Comparison of ENCODE assay signal across 13 mouse cellular contexts in the genomic region with DNA sequence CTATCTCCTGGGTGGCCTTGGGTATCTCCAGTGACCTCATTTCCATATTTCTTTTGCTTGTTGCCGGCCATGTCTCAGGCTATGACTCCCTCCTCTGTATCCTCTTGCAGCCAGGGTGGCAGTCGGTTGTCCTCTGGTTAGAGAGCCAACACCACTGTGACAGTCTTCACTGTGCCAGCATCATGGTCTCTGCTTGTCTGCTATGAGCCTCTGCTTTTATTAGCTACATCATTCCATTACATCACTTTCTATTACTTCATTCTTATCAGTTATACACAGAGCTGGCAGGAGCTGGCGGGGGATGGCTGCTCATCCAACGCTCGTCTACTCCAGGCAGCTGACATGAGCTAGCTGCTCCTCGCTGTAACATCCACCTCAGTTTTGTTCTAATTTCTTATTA. TPM values are rescaled to one million over a fixed set of nuclear protein-coding genes. Genes with fewer than 3 reads are reported as not detected.
DNase-seq lines count a peak whose midpoint lies in the region; ATAC-seq lines count a peak whose summit lies in the region.
"Had no signal": no experiment of that assay in that cellular context is flagged by ENCODE, and none has a peak within 500 bp of the region (broad histone marks: within the 10 kb centered on the region; RNA-seq: fewer than 3 reads in every experiment).

No protein-coding gene starts in this region.

- WGBS in heart, embryonic 16.5 days: 16% methylated on average over 6 of the region's 6 CpGs
- WGBS in forebrain, embryonic 14.5 days: 85% methylated on average over 6 of the region's 6 CpGs
- 87% methylated on average over 6 of the region's 6 CpGs for WGBS in embryonic facial prominence, embryonic 10.5 days

- no peaks in the 10 kb centered on the region for H3K36me3 ChIP-seq in heart, embryonic 16.5 days (ENCODE audit: control insufficient read depth, insufficient read depth)
- H3K36me3 ChIP-seq in forebrain, embryonic 14.5 days (ENCODE audit: control insufficient read depth, insufficient read depth, low read length): no peaks in the 10 kb centered on the region
- no peaks in the 10 kb centered on the region for H3K36me3 ChIP-seq in embryonic facial prominence, embryonic 10.5 days (replicated peaks)

- H3K9ac ChIP-seq in heart, embryonic 16.5 days (ENCODE audit: low read length): peak overlapping the region; percentile 53
- H3K9ac ChIP-seq in forebrain, embryonic 14.5 days (ENCODE audit: low read length): no peak overlapping the region

- peaks cover 26% of the 10 kb centered on the region for H3K4me1 ChIP-seq in heart, embryonic 16.5 days (ENCODE audit: control insufficient read depth, insufficient read depth, low read length)
- no peaks in the 10 kb centered on the region for H3K4me1 ChIP-seq in forebrain, embryonic 14.5 days (ENCODE audit: control insufficient read depth, insufficient read depth, low read length)
- peaks cover 14% of the 10 kb centered on the region; the same call in 1 of the 2 replicates for H3K4me1 ChIP-seq in embryonic facial prominence, embryonic 10.5 days

- ATAC-seq in common myeloid progenitor, adult 5-6 weeks (replicated peaks; ENCODE audit: low read depth, poor library complexity, severe bottlenecking): peak; percentile 71
- ATAC-seq in heart, embryonic 16.5 days (replicated peaks; ENCODE audit: extremely low read depth, insufficient read depth, low FRiP score): peak; percentile 68
- ATAC-seq in megakaryocyte progenitor cell, adult 5-6 weeks (replicated peaks; ENCODE audit: poor library complexity): peak; percentile 76
- no peak for ATAC-seq in forebrain, embryonic 14.5 days

- H3K27ac ChIP-seq in heart, embryonic 16.5 days (ENCODE audit: low read length): peak overlapping the region; percentile 74
- no peak overlapping the region for H3K27ac ChIP-seq in forebrain, embryonic 14.5 days (ENCODE audit: low read depth, low read length)
- no peak overlapping the region for H3K27ac ChIP-seq in embryonic facial prominence, embryonic 10.5 days (replicated peaks)
- H3K27ac ChIP-seq: macrophage had no signal

- no peaks in the 10 kb centered on the region for H3K9me3 ChIP-seq in heart, embryonic 16.5 days (replicated peaks; ENCODE audit: control insufficient read depth, low read length)
- no peaks in the 10 kb centered on the region for H3K9me3 ChIP-seq in forebrain, embryonic 14.5 days (replicated peaks; ENCODE audit: control insufficient read depth, low read length)
- H3K9me3 ChIP-seq in embryonic facial prominence, embryonic 10.5 days: no peaks in the 10 kb centered on the region

- no peak overlapping the region for H3K4me3 ChIP-seq in heart, embryonic 16.5 days (ENCODE audit: low read length)
- H3K4me3 ChIP-seq in forebrain, embryonic 14.5 days (ENCODE audit: low read depth, low read length): no peak overlapping the region
- no peak overlapping the region for H3K4me3 ChIP-seq in embryonic facial prominence, embryonic 10.5 days

- peak; percentile 40 for DNase-seq in lung, postnatal 10 days
- no peak for DNase-seq in lung, postnatal 36 days
- no peak for DNase-seq in forebrain, embryonic 14.5 days (ENCODE audit: low spot score)
- no peak for DNase-seq in embryonic facial prominence, embryonic 10.5 days (ENCODE audit: low spot score)
- no peak for DNase-seq in thymus, postnatal 0 days (ENCODE audit: low spot score)
- DNase-seq: cerebellum, postnatal 10 days; kidney, adult 11 months; thymus, postnatal 14 days had no signal

- H3K4me2 ChIP-seq in heart, embryonic 16.5 days (ENCODE audit: low read depth, low read length): peak overlapping the region; percentile 28
- no peak overlapping the region for H3K4me2 ChIP-seq in forebrain, embryonic 14.5 days (ENCODE audit: low read length)

- H3K27me3 ChIP-seq in heart, embryonic 16.5 days (ENCODE audit: control insufficient read depth, insufficient read depth, low read length): no peaks in the 10 kb centered on the region
- H3K27me3 ChIP-seq in forebrain, embryonic 14.5 days (replicated peaks; ENCODE audit: control insufficient read depth, insufficient read depth, low read length): no peaks in the 10 kb centered on the region
- no peaks in the 10 kb centered on the region; the same call in 1 of the 2 replicates for H3K27me3 ChIP-seq in embryonic facial prominence, embryonic 10.5 days (replicated peaks; ENCODE audit: low read depth, poor library complexity, severe bottlenecking)

RNA-seq across cellular contexts. Expression of a gene that starts 11.3 kb away (rescaled TPM):
- not detected in 2 replicates for total RNA-seq in common myeloid progenitor, adult 5-6 weeks (2017)
- 0.24 and 0.42 TPM in 2 replicates for polyA plus RNA-seq in heart, embryonic 16.5 days (2015; fragmentation: Nextera tagmentation; extraction: Ambion mirVana)
- total RNA-seq in megakaryocyte progenitor cell, adult 5-6 weeks (2015): not detected in 2 replicates
- total RNA-seq in megakaryocyte progenitor cell, adult 5-6 weeks (2017): not detected in 2 replicates
- polyA plus RNA-seq in forebrain, embryonic 14.5 days (2014; fragmentation: Nextera tagmentation; extraction: Ambion mirVana): 0.13 and 0.37 TPM in 2 replicates
- polyA plus RNA-seq in embryonic facial prominence, embryonic 10.5 days (2016; fragmentation: Nextera tagmentation; extraction: Ambion mirVana): 0.34 and 0.41 TPM in 2 replicates
- polyA plus RNA-seq in thymus, postnatal 0 days (2015; fragmentation: Nextera tagmentation; extraction: Ambion mirVana): 0.22 and 0.26 TPM in 2 replicates
- polyA plus RNA-seq: macrophage had no signal

RNA-seq across cellular contexts. Expression of a gene that starts 18.2 kb away (rescaled TPM):
- 0.87 TPM in 1 of 2 replicates, not detected in the other for total RNA-seq in common myeloid progenitor, adult 5-6 weeks (2017)
- 58.9 and 62.9 TPM in 2 replicates for polyA plus RNA-seq in heart, embryonic 16.5 days (2015; fragmentation: Nextera tagmentation; extraction: Ambion mirVana)
- 5.0 and 5.6 TPM in 2 replicates for total RNA-seq in megakaryocyte progenitor cell, adult 5-6 weeks (2015)
- total RNA-seq in megakaryocyte progenitor cell, adult 5-6 weeks (2017): 1.8 and 5.6 TPM in 2 replicates
- 40.3 and 45.9 TPM in 2 replicates for polyA plus RNA-seq in forebrain, embryonic 14.5 days (2014; fragmentation: Nextera tagmentation; extraction: Ambion mirVana)
- polyA plus RNA-seq in embryonic facial prominence, embryonic 10.5 days (2016; fragmentation: Nextera tagmentation; extraction: Ambion mirVana): 41.2 and 42.3 TPM in 2 replicates
- polyA plus RNA-seq in thymus, postnatal 0 days (2015; fragmentation: Nextera tagmentation; extraction: Ambion mirVana): 229 and 245 TPM in 2 replicates

RNA-seq across cellular contexts. Expression of a gene that starts 43.5 kb away (rescaled TPM):
- not detected in 2 replicates for total RNA-seq in common myeloid progenitor, adult 5-6 weeks (2017)
- 0.12 and 0.31 TPM in 2 replicates for polyA plus RNA-seq in heart, embryonic 16.5 days (2015; fragmentation: Nextera tagmentation; extraction: Ambion mirVana)
- total RNA-seq in megakaryocyte progenitor cell, adult 5-6 weeks (2015): not detected in 2 replicates
- not detected in 2 replicates for total RNA-seq in megakaryocyte progenitor cell, adult 5-6 weeks (2017)
- 0.85 and 1.5 TPM in 2 replicates for polyA plus RNA-seq in forebrain, embryonic 14.5 days (2014; fragmentation: Nextera tagmentation; extraction: Ambion mirVana)
- 0.25 and 0.45 TPM in 2 replicates for polyA plus RNA-seq in embryonic facial prominence, embryonic 10.5 days (2016; fragmentation: Nextera tagmentation; extraction: Ambion mirVana)
- 0.03 and 0.04 TPM in 2 replicates for polyA plus RNA-seq in thymus, postnatal 0 days (2015; fragmentation: Nextera tagmentation; extraction: Ambion mirVana)
- total RNA-seq: CH12.LX had no signal
- polyA plus RNA-seq: macrophage had no signal

RNA-seq across cellular contexts. Expression of a gene that starts 47.6 kb away (rescaled TPM):
- total RNA-seq in common myeloid progenitor, adult 5-6 weeks (2017): 45.4 and 71.6 TPM in 2 replicates
- 1.3 and 1.8 TPM in 2 replicates for polyA plus RNA-seq in heart, embryonic 16.5 days (2015; fragmentation: Nextera tagmentation; extraction: Ambion mirVana)
- total RNA-seq in megakaryocyte progenitor cell, adult 5-6 weeks (2015): 68.4 and 89.8 TPM in 2 replicates
- 58.3 and 68.2 TPM in 2 replicates for total RNA-seq in megakaryocyte progenitor cell, adult 5-6 weeks (2017)
- not detected in 2 replicates for polyA plus RNA-seq in forebrain, embryonic 14.5 days (2014; fragmentation: Nextera tagmentation; extraction: Ambion mirVana)
- 0.45 and 1.4 TPM in 2 replicates for polyA plus RNA-seq in embryonic facial prominence, embryonic 10.5 days (2016; fragmentation: Nextera tagmentation; extraction: Ambion mirVana)
- polyA plus RNA-seq in thymus, postnatal 0 days (2015; fragmentation: Nextera tagmentation; extraction: Ambion mirVana): 5.3 and 6.4 TPM in 2 replicates
